Mouse (Mus musculus) neutrophil, adult 5-6 weeks (primary cell): ENCODE data around the gene Irx4. TPM values are rescaled to one million over a fixed set of nuclear protein-coding genes. Genes with fewer than 3 reads are reported as not detected.

ENCODE experiments used
- ATAC-seq: fragments of 151-379, 151-347 bp; 2 replicates; pipeline ENCODE4 v1.8.0; 2017; ENCODE audit warnings: mild to moderate bottlenecking, moderate TSS enrichment; ENCODE audit not compliant: insufficient number of reproducible peaks, poor library complexity, low FRiP score, severe bottlenecking; ENCODE audit errors: extremely low read depth
- total RNA-seq: library from RNA; stranded (forward); fragments of 200-1000 nt; gene quantifications from 2 replicates; pipeline ENCODE4 v1.2.3, GENCODE M21; 2017

The Irx4 gene
- total RNA-seq, 1 experiment from 2014 or later: not detected

GRCm38 (mm10) chr13:73310183-73310929 lies 50.1 kb downstream of the Irx4 start:
- ATAC-seq: no peak

Other genes with a start within 250 kb of the Irx4 start
- 9.0 and 15.6 TPM in 2 replicates for gene Mrpl36, start 68.0 kb downstream of the Irx4 start, total RNA-seq
- gene Ndufs6, start 68.1 kb downstream of the Irx4 start, total RNA-seq: 23.0 and 28.1 TPM in 2 replicates
- 55.7 and 62.5 TPM in 2 replicates for gene Lpcat1, start 206.7 kb downstream of the Irx4 start, total RNA-seq